Mouse (Mus musculus): ENCODE measurements around the gene Gm20388. TPM values are rescaled to one million over a fixed set of nuclear protein-coding genes. Genes with fewer than 3 reads are reported as not detected.

The Gm20388 gene
- polyA plus RNA-seq, 1 experiment = not detected

DNA sequence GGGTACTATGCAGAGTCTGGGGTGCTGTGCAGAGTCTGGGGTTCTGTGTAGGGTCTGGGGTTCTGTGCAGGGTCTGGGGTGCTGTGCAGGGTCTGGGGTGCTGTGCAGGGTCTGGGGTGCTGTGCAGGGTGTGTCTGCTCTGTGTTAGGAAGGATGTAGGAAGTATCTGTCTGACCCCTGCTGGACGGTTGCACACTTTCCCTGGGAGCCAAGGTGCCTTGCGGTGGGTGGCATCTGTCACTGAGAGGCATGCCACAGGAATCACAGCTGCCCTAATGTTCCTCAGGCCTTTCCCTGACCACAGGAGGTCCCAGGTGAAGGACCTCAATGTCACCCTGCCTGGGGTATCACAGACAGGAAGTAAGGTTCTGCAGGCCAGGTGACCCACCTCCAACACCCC is 595.9 kb downstream of the Gm20388 start:
- Histone ChIP-seq H3K4me1 (ENCODE audit: control insufficient read depth, insufficient read depth, low read length) (peaks cover 84% of the 10 kb centered on the region), H3K4me3 (ENCODE audit: insufficient read depth, low read depth, low read length) (no peak overlapping the region), H3K27ac (ENCODE audit: insufficient read depth, low read depth, low read length) (no peak overlapping the region)
- TF ChIP-seq CTCF (IDR thresholded peaks at IDR 0.05; ENCODE audit: insufficient read depth, low read depth, low read length) (no peak), POLR2A (IDR thresholded peaks at IDR 0.05; ENCODE audit: insufficient read depth, low read depth, low read length) (no peak)
- WGBS = 67% methylated on average over 2 of the region's 2 CpGs

GRCm38 (mm10) chr8:120507290-120507689 is 596.6 kb downstream of the Gm20388 start:
- WGBS = 93% methylated on average over 9 of the region's 9 CpGs
- H3K27ac ChIP-seq (ENCODE audit: insufficient read depth, low read depth, low read length) = no peak overlapping the region
- no peak for TF ChIP-seq CTCF (IDR thresholded peaks at IDR 0.05; ENCODE audit: insufficient read depth, low read depth, low read length)
- TF ChIP-seq POLR2A (IDR thresholded peaks at IDR 0.05; ENCODE audit: insufficient read depth, low read depth, low read length) = no peak
- H3K4me3 ChIP-seq (ENCODE audit: insufficient read depth, low read depth, low read length) = no peak overlapping the region
- H3K4me1 ChIP-seq (ENCODE audit: control insufficient read depth, insufficient read depth, low read length) = peaks cover 88% of the 10 kb centered on the region

DNA sequence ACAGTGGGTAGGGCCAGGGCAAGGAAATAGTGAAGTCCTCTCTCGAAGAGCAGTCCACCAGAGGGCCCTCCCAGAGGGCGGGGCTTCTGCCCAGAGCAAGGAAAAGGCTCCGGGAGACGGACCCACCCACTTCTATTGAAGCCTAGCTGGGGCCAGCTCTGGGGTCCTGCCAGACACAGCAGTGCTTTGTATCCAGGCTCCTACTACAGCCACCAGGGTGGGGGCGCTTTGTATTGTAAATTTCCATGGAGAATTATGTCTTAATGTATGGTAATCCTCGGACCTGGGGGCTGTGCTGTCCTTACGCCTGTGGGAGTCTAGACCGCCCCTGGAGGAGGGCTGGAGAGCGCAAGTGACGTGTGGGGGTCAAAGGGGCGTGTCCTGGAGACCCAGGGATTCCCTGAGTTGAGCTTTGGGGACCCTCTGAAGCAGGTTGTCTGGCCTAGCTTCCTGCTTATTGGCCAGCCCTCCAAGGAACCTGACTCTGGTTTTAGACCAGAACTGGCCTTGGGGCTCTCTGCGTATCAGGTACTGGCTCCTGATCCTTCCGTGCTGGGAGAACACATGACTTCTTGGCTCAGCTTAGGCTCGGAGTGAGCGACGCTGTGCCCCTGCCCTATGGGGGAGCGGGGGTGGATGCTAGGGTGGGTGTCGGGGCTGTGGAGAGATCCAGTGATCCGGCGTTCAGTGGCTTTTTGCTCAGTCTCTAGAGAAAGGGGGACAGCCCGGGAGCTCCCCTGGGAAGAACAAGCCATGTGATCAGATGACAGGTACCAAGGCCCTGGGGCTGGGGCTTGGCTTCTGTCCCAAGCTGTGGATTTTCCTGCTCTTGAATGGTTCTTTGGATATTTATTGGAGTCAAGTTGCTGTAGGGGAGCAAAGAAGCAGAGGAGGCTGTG is 598.7 kb downstream of the Gm20388 start:
- Histone ChIP-seq H3K4me3 (ENCODE audit: insufficient read depth, low read depth, low read length) (no peak overlapping the region), H3K27ac (ENCODE audit: insufficient read depth, low read depth, low read length) (no peak overlapping the region), H3K4me1 (ENCODE audit: control insufficient read depth, insufficient read depth, low read length) (peaks cover 93% of the 10 kb centered on the region)
- TF ChIP-seq CTCF (IDR thresholded peaks at IDR 0.05; ENCODE audit: insufficient read depth, low read depth, low read length) (no peak), POLR2A (IDR thresholded peaks at IDR 0.05; ENCODE audit: insufficient read depth, low read depth, low read length) (no peak)
- 15% methylated on average over 21 of the region's 21 CpGs for WGBS

- no peak for TF ChIP-seq POLR2A (IDR thresholded peaks at IDR 0.05; ENCODE audit: insufficient read depth, low read depth, low read length)
- TF ChIP-seq CTCF (IDR thresholded peaks at IDR 0.05; ENCODE audit: insufficient read depth, low read depth, low read length) = no peak
- Histone ChIP-seq H3K4me1 (ENCODE audit: control insufficient read depth, insufficient read depth, low read length) (peaks cover 91% of the 10 kb centered on the region), H3K27ac (ENCODE audit: insufficient read depth, low read depth, low read length) (no peak overlapping the region), H3K4me3 (ENCODE audit: insufficient read depth, low read depth, low read length) (no peak overlapping the region)
- whole genome bisulfite sequencing = 24% methylated on average over 6 of the region's 6 CpGs
Observed at GRCm38 (mm10) chr8:120510035-120510416, 599.4 kb downstream of the Gm20388 start.

DNA sequence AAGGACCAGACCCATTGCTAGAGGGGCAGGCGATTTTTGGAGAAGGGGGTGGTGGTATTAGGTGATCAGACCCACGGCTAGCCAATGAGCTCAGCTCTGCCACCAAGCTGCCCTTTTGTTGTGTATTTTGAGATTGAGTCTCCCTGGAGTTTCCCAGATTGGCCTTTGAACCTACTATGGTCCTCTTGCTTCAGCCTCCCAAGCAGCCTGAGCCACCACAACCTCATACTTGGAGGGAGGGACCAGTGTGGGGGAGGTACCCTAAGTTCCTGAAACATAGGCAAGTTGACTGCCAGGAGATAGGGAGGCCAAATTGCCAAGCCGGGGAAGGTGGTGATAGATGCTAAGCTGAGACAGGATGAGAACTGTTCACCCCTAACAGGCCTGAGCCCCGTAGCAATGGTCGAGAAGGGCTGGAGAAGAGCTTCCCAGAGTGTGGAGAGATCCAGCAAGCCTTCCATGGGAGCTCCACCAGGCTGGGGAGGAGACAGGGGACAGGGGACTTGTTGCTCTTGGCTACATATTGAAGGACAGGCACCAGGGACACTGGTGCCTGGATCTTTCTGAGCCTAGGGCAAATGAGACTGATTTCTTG is 600.3 kb downstream of the Gm20388 start:
- 46% methylated on average over 5 of the region's 5 CpGs for WGBS
- H3K4me3 ChIP-seq (ENCODE audit: insufficient read depth, low read depth, low read length) = no peak overlapping the region
- H3K4me1 ChIP-seq (ENCODE audit: control insufficient read depth, insufficient read depth, low read length) = peaks cover 84% of the 10 kb centered on the region
- TF ChIP-seq CTCF (IDR thresholded peaks at IDR 0.05; ENCODE audit: insufficient read depth, low read depth, low read length) (no peak), POLR2A (IDR thresholded peaks at IDR 0.05; ENCODE audit: insufficient read depth, low read depth, low read length) (no peak)
- no peak overlapping the region for H3K27ac ChIP-seq (ENCODE audit: insufficient read depth, low read depth, low read length)

GRCm38 (mm10) chr8:120511737-120512136 is 601.1 kb downstream of the Gm20388 start:
- no peak overlapping the region for H3K4me3 ChIP-seq (ENCODE audit: insufficient read depth, low read depth, low read length)
- 28% methylated on average over 8 of the region's 8 CpGs for WGBS
- H3K4me1 ChIP-seq (ENCODE audit: control insufficient read depth, insufficient read depth, low read length) = peaks cover 79% of the 10 kb centered on the region
- no peak overlapping the region for H3K27ac ChIP-seq (ENCODE audit: insufficient read depth, low read depth, low read length)
- TF ChIP-seq POLR2A (IDR thresholded peaks at IDR 0.05; ENCODE audit: insufficient read depth, low read depth, low read length) (no peak), CTCF (IDR thresholded peaks at IDR 0.05; ENCODE audit: insufficient read depth, low read depth, low read length) (no peak)

GRCm38 (mm10) chr8:120512326-120512725 is 601.7 kb downstream of the Gm20388 start:
- 0 out of 2 replicates have a peak overlapping the region, but pooled peaks have one; percentile 3 for H3K27ac ChIP-seq (ENCODE audit: insufficient read depth, low read depth, low read length)
- 39% methylated on average over 11 of the region's 11 CpGs for WGBS
- no peak overlapping the region for H3K4me3 ChIP-seq (ENCODE audit: insufficient read depth, low read depth, low read length)
- TF ChIP-seq POLR2A (IDR thresholded peaks at IDR 0.05; ENCODE audit: insufficient read depth, low read depth, low read length) = no peak
- TF ChIP-seq CTCF (IDR thresholded peaks at IDR 0.05; ENCODE audit: insufficient read depth, low read depth, low read length) = no peak
- peaks cover 77% of the 10 kb centered on the region for H3K4me1 ChIP-seq (ENCODE audit: control insufficient read depth, insufficient read depth, low read length)

DNA sequence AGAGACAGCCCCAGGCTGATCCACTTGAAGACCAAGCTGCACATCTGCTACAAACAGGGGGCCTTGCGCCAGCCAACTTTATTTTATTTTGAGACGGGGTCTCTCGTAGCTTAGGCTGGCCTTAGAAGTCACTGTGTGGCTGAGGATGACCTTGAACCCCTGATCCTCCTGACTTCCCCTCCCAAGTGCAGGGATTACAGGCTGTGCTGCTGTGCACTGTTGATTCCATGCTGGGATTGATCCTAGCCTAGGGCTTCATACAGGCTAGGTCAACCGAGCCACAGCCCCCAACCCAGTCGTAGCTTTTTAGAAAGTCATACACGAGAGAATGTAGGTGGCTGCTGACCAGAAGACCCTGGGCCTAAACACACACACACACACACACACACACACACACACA is 602.5 kb downstream of the Gm20388 start:
- no peak for TF ChIP-seq CTCF (IDR thresholded peaks at IDR 0.05; ENCODE audit: insufficient read depth, low read depth, low read length)
- no peak for TF ChIP-seq POLR2A (IDR thresholded peaks at IDR 0.05; ENCODE audit: insufficient read depth, low read depth, low read length)
- no peak overlapping the region for H3K27ac ChIP-seq (ENCODE audit: insufficient read depth, low read depth, low read length)
- peaks cover 77% of the 10 kb centered on the region for H3K4me1 ChIP-seq (ENCODE audit: control insufficient read depth, insufficient read depth, low read length)
- no peak overlapping the region for H3K4me3 ChIP-seq (ENCODE audit: insufficient read depth, low read depth, low read length)
- WGBS = 75% methylated on average over 6 of the region's 6 CpGs

Measured in olfactory bulb, adult 2 months (tissue).